Mouse (Mus musculus) MEL (cell line): Measurements from ENCODE around the gene Evx1. TPM values are rescaled to one million over a fixed set of nuclear protein-coding genes. Genes with fewer than 3 reads are reported as not detected.

Source experiments
- DNase-seq: peaks from one replicate; pipeline ENCODE4 v3.0.0; 2011; ENCODE audit warnings: low read depth, low spot score
- H3K27ac ChIP-seq: 2 replicates; pipeline ENCODE4 v1.5.1; 2012; ENCODE audit warnings: low read depth, mild to moderate bottlenecking, control low read depth, low read length, moderate library complexity; ENCODE audit not compliant: control insufficient read depth
- H3K27me3 ChIP-seq, 2 experiments: fragments of 150-350 bp in 1 of 2; sonication (generic) in 1 of 2; 2 replicates each; pipeline ENCODE4 v1.6.1; 2012; ENCODE audit warnings: low read length in 2 of 2, mild to moderate bottlenecking in 2 of 2, improper control_type of control experiment in 1 of 2, moderate library complexity in 1 of 2; ENCODE audit not compliant: insufficient read depth in 2 of 2, control insufficient read depth in 1 of 2
- H3K36me3 ChIP-seq, 2 experiments: 2 replicates each; pipeline ENCODE4 v1.6.1; 2012 to 2014; ENCODE audit warnings: low read length in 2 of 2, improper control_type of control experiment in 1 of 2, inconsistent platforms in 1 of 2, mild to moderate bottlenecking in 1 of 2; ENCODE audit not compliant: insufficient read depth in 2 of 2, control insufficient read depth in 1 of 2
- H3K4me1 ChIP-seq, 2 experiments: fragments of 150-350 bp in 1 of 2; sonication (generic) in 1 of 2; 2 replicates each; pipeline ENCODE4 v1.6.1; 2012; ENCODE audit warnings: low read length in 2 of 2, improper control_type of control experiment in 1 of 2, mild to moderate bottlenecking in 1 of 2; ENCODE audit not compliant: insufficient read depth in 2 of 2, control insufficient read depth in 1 of 2
- H3K4me3 ChIP-seq, 2 experiments: fragments of 150-350 bp in 1 of 2; sonication (generic) in 1 of 2; 2 replicates each; pipeline ENCODE4 v1.5.1; 2012; ENCODE audit warnings: low read depth in 2 of 2, low read length in 2 of 2, mild to moderate bottlenecking in 2 of 2, moderate library complexity in 2 of 2, control low read depth in 1 of 2, improper control_type of control experiment in 1 of 2; ENCODE audit not compliant: control insufficient read depth in 1 of 2, insufficient read depth in 1 of 2
- H3K79me2 ChIP-seq: 2 replicates; pipeline ENCODE4 v1.6.1; 2012; ENCODE audit warnings: mild to moderate bottlenecking, low read length, moderate library complexity; ENCODE audit not compliant: control insufficient read depth, poor library complexity, insufficient read depth
- H3K9ac ChIP-seq: 2 replicates; pipeline ENCODE4 v1.6.1; 2012; ENCODE audit warnings: low read depth, mild to moderate bottlenecking, control low read depth, low read length, moderate library complexity; ENCODE audit not compliant: control insufficient read depth, poor library complexity, severe bottlenecking
- H3K9me3 ChIP-seq: fragments of 150-350 bp; sonication (generic); replicated peaks from 2 replicates; pipeline ENCODE4 v1.6.1; 2012; ENCODE audit warnings: mild to moderate bottlenecking, low read length, improper control_type of control experiment, moderate library complexity; ENCODE audit not compliant: insufficient read depth
- BHLHE40 ChIP-seq: IDR thresholded peaks from 2 replicates; pipeline ENCODE4 v1.6.1; 2012; ENCODE audit warnings: low read depth, mild to moderate bottlenecking, inconsistent platforms, low read length, improper control_type of control experiment, borderline replicate concordance
- CHD2 ChIP-seq: IDR thresholded peaks from 2 replicates; pipeline ENCODE4 v1.6.1; 2011; ENCODE audit warnings: low read length, improper control_type of control experiment
- E2F4 ChIP-seq: IDR thresholded peaks from 2 replicates; pipeline ENCODE4 v1.6.1; 2011; ENCODE audit warnings: low read depth, low read length, improper control_type of control experiment, borderline replicate concordance
- ELF1 ChIP-seq: IDR thresholded peaks from 2 replicates; pipeline ENCODE4 v1.6.1; 2014; ENCODE audit warnings: low read depth, mild to moderate bottlenecking, inconsistent platforms, low read length, improper control_type of control experiment, moderate library complexity
- EP300 ChIP-seq, 2 experiments: IDR thresholded peaks; 2 replicates each; pipeline ENCODE4 v1.6.1; 2011; ENCODE audit warnings: improper control_type of control experiment in 2 of 2, low read length in 2 of 2, low read depth in 1 of 2, mild to moderate bottlenecking in 1 of 2
- GABPA ChIP-seq: IDR thresholded peaks from 2 replicates; pipeline ENCODE4 v1.6.1; 2012; ENCODE audit warnings: low read depth, mild to moderate bottlenecking, inconsistent platforms, low read length, improper control_type of control experiment, moderate library complexity
- JUND ChIP-seq: IDR thresholded peaks from 2 replicates; pipeline ENCODE4 v1.6.1; 2011; ENCODE audit warnings: low read depth, mild to moderate bottlenecking, improper control_type of control experiment, low read length
- KAT2A ChIP-seq: conservative IDR thresholded peaks from 2 replicates; pipeline ENCODE4 v1.6.1; 2012; ENCODE audit warnings: low read depth, low read length, improper control_type of control experiment, inconsistent platforms
- MAX ChIP-seq: IDR thresholded peaks from 2 replicates; pipeline ENCODE4 v1.6.1; 2011; ENCODE audit warnings: low read length, improper control_type of control experiment
- MEF2A ChIP-seq: IDR thresholded peaks from 2 replicates; pipeline ENCODE4 v1.6.1; 2014; ENCODE audit warnings: low read depth, mild to moderate bottlenecking, inconsistent platforms, low read length, improper control_type of control experiment; ENCODE audit not compliant: poor library complexity, insufficient replicate concordance, severe bottlenecking; ENCODE audit errors: extremely low read depth
- MXI1 ChIP-seq: IDR thresholded peaks from 2 replicates; pipeline ENCODE4 v1.6.1; 2011; ENCODE audit warnings: mild to moderate bottlenecking, low read depth, low read length, improper control_type of control experiment
- NRF1 ChIP-seq: IDR thresholded peaks from 2 replicates; pipeline ENCODE4 v1.6.1; 2014; ENCODE audit warnings: low read depth, mild to moderate bottlenecking, inconsistent platforms, low read length, improper control_type of control experiment, moderate library complexity; ENCODE audit not compliant: poor library complexity, insufficient read depth, severe bottlenecking
- POLR2A ChIP-seq, 2 experiments: IDR thresholded peaks; 2 replicates each; pipeline ENCODE4 v1.6.1; 2011 to 2012; ENCODE audit warnings: low read length in 2 of 2, mild to moderate bottlenecking in 2 of 2, control low read depth in 1 of 2, improper control_type of control experiment in 1 of 2, low read depth in 1 of 2, moderate library complexity in 1 of 2; ENCODE audit not compliant: control insufficient read depth in 1 of 2, insufficient read depth in 1 of 2, poor library complexity in 1 of 2
- POLR2AphosphoS2 ChIP-seq: IDR thresholded peaks from 2 replicates; pipeline ENCODE4 v1.6.1; 2011; ENCODE audit warnings: low read length, improper control_type of control experiment
- POLR2AphosphoS5 ChIP-seq: IDR thresholded peaks from 2 replicates; pipeline ENCODE4 v1.6.1; 2012; ENCODE audit warnings: low read depth, borderline replicate concordance, mild to moderate bottlenecking, inconsistent platforms, low read length, moderate library complexity, mixed read lengths
- RCOR1 ChIP-seq: IDR thresholded peaks from 2 replicates; pipeline ENCODE4 v1.6.1; 2012; ENCODE audit warnings: low read depth, mild to moderate bottlenecking, inconsistent platforms, low read length, improper control_type of control experiment
- SIN3A ChIP-seq: IDR thresholded peaks from 2 replicates; pipeline ENCODE4 v1.6.1; 2012; ENCODE audit warnings: low read length, improper control_type of control experiment, inconsistent platforms
- TAL1 ChIP-seq: IDR thresholded peaks from 2 replicates; pipeline ENCODE4 v1.6.1; 2012; ENCODE audit warnings: mild to moderate bottlenecking, inconsistent platforms, low read length, moderate library complexity, mixed read lengths
- TBP ChIP-seq: IDR thresholded peaks from 2 replicates; pipeline ENCODE4 v1.8.0; 2011; ENCODE audit warnings: low read depth, low read length, improper control_type of control experiment
- TCF12 ChIP-seq: IDR thresholded peaks from 2 replicates; pipeline ENCODE4 v1.6.1; 2014; ENCODE audit warnings: low read depth, mild to moderate bottlenecking, inconsistent platforms, low read length, improper control_type of control experiment, moderate library complexity
- USF1 ChIP-seq: IDR thresholded peaks from 2 replicates; pipeline ENCODE4 v1.6.1; 2014; ENCODE audit warnings: low read depth, mild to moderate bottlenecking, inconsistent platforms, low read length, improper control_type of control experiment, moderate library complexity
- ZKSCAN1 ChIP-seq: IDR thresholded peaks from 2 replicates; pipeline ENCODE4 v1.6.1; 2012; ENCODE audit warnings: low read depth, mild to moderate bottlenecking, inconsistent platforms, low read length, improper control_type of control experiment, moderate library complexity
- ZNF384 ChIP-seq: IDR thresholded peaks from 2 replicates; pipeline ENCODE4 v1.6.1; 2012; ENCODE audit warnings: low read depth, mild to moderate bottlenecking, inconsistent platforms, low read length, improper control_type of control experiment
- polyA plus RNA-seq, 2 experiments: library from polyadenylated mRNA; stranded (reverse) in 1 of 2; unstranded in 1 of 2; fragments of >175 nt in 1 of 2; fragments of >200 nt in 1 of 2; gene quantifications; 2 replicates each; pipeline versions ENCODE4 v1.2.1 to v1.2.4; 2012; ENCODE audit warnings: low replicate concordance in 2 of 2, low read depth in 1 of 2; ENCODE audit not compliant: insufficient read length in 2 of 2, insufficient read depth in 1 of 2, missing spikeins in 1 of 2
- total RNA-seq: library from RNA; depleted of rRNA; stranded (reverse); fragments of 300-350 nt; gene quantifications from 2 replicates; pipeline ENCODE4 v1.2.3, GENCODE M21; 2012; rRNA removed

Evx1 gene
- total RNA-seq = not detected in 2 replicates
- not detected for polyA plus RNA-seq

GRCm38 (mm10) chr6:52313391-52314303, at the start of gene Evx1:
Gene Evx1, plus strand, starts transcription at chr6:52313498.
- H3K9ac ChIP-seq = no peak within 1 kb of the TSS
- H3K79me2 ChIP-seq = no peaks in the 10 kb centered on the region
- no peak within 1 kb of the TSS for H3K27ac ChIP-seq
- H3K9me3 ChIP-seq = no peaks in the 10 kb centered on the region
- H3K36me3 ChIP-seq = no peaks in the 10 kb centered on the region
- no peaks in the 10 kb centered on the region for H3K4me1 ChIP-seq
- no peak within 1 kb of the TSS for H3K4me3 ChIP-seq
- DNase-seq = no peak
- no peak for TF ChIP-seq MAX
- TF ChIP-seq EP300 (IDR thresholded peaks at IDR 0.05; ENCODE audit: low read depth in 1 of 2, low read length in 2 of 2) = no peak
- no peak for TF ChIP-seq ZKSCAN1
- no peak for TF ChIP-seq MEF2A
- TF ChIP-seq ZNF384 = no peak
- no peak for TF ChIP-seq POLR2A (IDR thresholded peaks at IDR 0.05; ENCODE audit: control insufficient read depth in 1 of 2, insufficient read depth in 1 of 2, low read depth in 1 of 2, low read length in 2 of 2, poor library complexity in 1 of 2)
- H3K27me3 ChIP-seq = no peaks in the 10 kb centered on the region

GRCm38 (mm10) chr6:52264106-52264790, 49.0 kb upstream of the Evx1 start:
- no peak for DNase-seq
- Histone ChIP-seq H3K9me3 (no peaks in the 10 kb centered on the region), H3K27ac (no peak overlapping the region), H3K4me1 (no peaks in the 10 kb centered on the region), H3K27me3 (no peaks in the 10 kb centered on the region), H3K79me2 (no peaks in the 10 kb centered on the region), H3K4me3 (no peak overlapping the region), H3K36me3 (no peaks in the 10 kb centered on the region), H3K9ac (no peak overlapping the region)
- TF ChIP-seq RCOR1 = no peak
- TF ChIP-seq KAT2A = no peak
- TF ChIP-seq TBP = no peak
- no peak for TF ChIP-seq MAX
- no peak for TF ChIP-seq CHD2
- TF ChIP-seq POLR2AphosphoS5 = no peak
- TF ChIP-seq SIN3A = no peak
- TF ChIP-seq NRF1 = no peak
- TF ChIP-seq TCF12 = no peak
- TF ChIP-seq ZKSCAN1 = no peak
- TF ChIP-seq POLR2AphosphoS2 = no peak
- TF ChIP-seq E2F4 = no peak
- TF ChIP-seq GABPA = no peak
- no peak for TF ChIP-seq JUND
- no peak for TF ChIP-seq TAL1
- no peak for TF ChIP-seq MXI1
- TF ChIP-seq ELF1 = no peak
- TF ChIP-seq BHLHE40 = no peak
- TF ChIP-seq USF1 = no peak
